Mouse (Mus musculus) c-Kit-negative CD71-positive TER-119-positive erythroid progenitor cells, embryonic 14.5 days (primary cell): ENCODE data around the gene Tmem210.

ENCODE experiments used
- DNase-seq: peaks from one replicate; pipeline ENCODE4 v3.0.0-alpha.2; 2013; ENCODE audit warnings: low read depth, low spot score

The Tmem210 gene

DNA sequence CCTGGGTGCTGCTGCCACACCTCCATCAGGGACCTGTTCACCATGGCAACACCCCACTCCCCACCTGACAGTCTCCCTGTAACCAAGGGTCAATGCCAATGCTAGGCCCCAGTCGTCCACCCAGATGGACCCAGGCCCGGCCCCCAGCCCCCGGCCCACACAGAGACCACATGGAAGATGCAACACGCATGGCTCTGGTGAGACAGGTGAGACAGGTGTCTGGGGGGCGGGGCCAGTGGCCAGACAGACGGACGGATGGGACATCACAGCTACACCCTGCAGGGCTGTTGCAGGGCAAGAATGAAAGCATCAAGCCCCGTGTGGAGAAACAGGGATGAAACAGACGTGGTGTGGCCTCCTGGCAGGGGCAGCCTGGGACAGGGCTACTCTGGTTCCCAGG lies 5.8 kb downstream of the Tmem210 start:
- no peak for DNase-seq

DNA sequence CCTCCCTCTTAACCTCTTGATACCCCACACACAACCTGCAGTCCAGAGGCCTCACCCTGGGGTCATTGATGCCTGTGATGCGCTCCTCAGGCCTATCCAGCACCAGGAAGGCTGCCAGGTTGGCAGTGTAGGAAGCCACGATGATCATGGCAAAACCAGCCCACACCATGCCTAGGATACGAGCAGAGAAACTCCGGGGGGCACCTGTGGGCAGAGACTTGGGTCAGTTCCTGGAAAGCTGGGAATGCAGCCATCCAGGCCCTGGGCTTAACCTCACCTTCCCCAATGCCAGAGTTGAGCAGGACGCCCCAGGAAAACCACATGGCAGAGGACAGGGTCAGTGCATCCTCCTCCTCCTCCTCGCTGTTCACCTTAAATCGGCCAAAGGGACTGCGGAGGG lies 9.1 kb downstream of the Tmem210 start:
- DNase-seq, result no peak

DNA sequence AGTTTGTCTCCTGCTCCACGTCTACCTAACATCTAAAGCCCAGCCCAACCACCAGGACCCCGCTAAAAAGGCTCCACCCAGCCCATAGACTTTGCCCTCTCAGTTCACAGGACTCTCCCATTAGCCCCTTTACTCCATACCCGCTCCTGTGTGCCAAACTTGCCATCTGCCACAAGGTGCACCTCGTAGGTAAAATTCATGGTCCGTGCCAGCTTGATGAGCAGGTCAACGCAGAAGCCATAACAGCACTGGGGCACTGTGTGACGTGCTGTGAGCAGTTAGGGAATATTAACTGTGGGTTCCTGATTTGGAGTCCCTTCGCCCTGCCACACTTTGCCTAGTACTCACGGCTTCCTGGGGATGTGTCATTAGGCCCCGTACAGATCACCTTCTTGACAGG lies 10.1 kb downstream of the Tmem210 start:
- no peak for DNase-seq

DNA sequence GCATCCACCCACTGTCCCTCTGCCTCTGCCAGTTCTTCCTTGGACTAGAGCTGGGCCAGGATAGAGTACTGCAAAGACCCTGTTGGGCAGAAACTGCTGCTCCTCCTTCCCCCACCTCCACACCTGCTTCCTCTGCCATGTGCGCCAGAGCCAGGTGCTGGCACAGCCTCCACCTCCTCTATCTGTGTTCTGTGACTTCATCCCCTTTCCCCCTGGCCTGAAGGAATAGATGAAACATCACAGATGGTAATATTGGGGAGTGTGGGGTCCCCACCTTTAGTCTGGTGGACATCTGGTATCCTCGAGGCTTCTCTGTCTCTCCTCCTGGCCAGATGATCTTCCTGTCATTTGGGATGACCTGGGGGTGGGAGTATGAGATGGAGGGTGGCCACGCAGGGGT lies 15.5 kb downstream of the Tmem210 start:
- no peak for DNase-seq

DNA sequence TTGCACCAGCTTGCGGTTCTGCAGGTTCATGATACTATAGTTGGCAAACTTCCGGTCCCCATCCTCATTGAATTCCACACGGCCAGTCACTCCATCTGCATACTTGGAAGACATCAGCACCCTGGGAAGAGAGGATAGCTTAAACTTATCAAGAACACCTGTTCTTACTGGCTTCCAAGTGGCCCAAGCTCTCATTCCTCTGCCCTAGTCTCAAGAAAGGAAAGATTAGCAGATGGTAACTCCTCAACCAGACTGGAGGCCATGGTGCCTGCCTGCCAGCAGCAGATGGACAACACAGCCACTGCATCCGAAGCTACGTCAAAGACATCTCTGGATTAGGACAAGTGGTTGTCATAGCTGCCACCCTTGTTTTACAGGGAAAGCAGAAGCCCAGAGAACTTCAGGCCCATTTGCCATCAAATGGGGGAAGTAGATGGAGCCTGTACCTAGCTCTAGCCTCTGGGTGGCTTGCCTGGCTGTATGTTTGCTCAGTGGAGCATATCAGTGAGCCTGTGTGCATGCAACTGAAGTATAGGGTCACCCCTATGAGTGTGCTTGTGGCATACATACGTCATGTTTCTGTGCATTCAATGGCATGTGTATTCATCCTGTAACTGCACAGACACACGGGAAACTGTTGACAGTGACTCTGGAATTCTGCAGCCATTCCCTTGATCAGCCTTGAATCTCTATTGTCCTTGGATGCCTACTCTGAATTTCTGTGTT lies 16.1 kb downstream of the Tmem210 start:
- DNase-seq, result no peak

DNA sequence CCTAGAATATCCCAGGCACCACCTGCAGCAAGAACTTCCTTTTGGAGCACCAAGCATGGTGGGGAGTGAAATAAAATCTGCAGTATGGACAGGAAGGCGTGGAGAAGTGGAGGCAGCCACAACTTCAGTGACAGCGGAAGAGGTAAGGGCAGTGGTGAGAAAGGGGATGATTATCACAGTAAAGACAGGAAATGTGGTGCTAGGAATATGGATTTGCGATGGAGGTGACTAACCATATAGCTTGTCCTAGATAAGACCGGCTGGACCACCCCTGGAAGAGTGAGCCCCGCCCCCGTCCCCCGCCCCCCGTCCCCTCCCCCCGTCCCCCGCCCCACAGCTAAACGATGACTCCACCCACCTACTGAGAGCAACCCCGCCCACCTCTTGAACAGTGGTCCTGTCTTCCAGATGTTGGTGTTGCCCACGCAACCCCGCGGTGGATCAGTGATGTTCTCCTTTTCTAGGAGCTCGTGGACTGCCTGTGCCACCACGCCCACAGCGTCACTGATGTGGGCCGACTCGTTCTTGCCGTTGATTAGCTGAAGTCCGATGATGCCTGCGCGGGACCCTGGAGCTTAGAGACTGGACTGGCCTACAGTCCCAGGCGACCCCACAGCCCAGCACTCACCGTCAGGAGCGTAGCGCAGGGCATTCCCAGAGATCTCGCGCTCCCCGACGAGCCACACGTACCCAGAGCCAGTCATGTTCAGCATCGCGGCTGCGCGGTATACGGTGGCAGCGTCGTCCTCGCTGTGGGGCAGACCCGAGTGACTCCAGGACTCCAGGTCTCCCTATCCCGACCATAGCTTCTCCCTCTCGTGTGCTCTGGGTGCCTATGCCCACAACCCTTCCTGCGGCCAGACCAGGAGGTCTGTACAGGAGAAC lies 17.0 kb downstream of the Tmem210 start:
- no peak for DNase-seq

DNA sequence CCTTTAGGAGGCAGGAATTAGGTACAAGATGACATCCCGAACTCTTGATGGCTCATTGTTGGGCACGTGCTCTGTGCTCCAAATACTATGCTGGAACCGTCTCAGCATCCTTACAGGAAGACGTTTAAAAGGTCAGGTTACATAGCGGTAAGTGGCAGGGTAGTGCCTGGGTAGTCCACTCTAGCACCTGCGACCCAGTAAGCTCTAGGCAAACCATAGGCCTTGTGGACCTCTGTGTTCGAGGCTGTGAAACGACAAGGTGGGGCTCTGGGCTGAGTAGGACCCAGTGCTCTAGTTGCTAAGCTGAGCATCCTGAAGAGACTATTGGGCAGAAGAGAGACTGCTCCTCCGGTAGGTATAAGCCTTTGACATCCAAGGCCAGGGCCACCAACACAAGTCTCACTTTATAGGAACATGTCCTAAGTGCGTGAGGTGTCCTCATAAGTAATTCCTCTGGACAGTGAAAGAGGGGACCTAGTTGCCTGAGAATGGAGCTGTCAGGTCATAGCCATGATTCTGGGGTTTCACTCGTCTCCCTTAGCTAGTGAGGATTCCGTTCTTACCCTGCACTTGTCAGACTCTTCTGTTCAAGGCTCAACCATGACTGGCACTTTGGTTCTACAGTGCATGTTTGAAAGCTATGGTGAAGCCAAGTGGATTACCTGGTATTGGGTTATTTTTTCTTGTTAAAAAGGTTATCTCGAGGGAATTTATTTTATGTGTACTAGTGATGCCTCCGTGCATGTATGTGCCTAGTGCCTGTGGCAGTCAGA lies 17.8 kb downstream of the Tmem210 start:
- no peak for DNase-seq

DNA sequence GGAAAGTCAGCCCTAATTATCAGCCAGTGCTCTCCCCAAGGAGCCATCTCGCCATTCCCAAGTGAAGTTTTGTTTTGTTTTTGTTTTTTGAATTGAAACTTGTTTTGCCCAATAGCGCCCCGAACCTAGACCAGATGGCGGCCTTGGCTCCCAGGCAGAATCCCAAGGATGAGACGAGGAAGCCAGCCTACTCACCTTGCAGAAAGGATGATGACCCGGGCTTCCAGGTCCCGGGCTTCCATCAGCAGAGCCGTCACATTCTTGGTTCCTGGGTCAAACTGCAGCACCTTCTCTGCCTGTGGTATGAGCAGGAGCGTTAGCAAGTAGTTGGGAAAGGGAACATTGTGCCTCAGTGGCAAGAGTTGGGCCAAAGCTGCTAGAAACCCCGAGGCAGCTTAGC lies 22.2 kb downstream of the Tmem210 start:
- DNase-seq, result no peak

DNA sequence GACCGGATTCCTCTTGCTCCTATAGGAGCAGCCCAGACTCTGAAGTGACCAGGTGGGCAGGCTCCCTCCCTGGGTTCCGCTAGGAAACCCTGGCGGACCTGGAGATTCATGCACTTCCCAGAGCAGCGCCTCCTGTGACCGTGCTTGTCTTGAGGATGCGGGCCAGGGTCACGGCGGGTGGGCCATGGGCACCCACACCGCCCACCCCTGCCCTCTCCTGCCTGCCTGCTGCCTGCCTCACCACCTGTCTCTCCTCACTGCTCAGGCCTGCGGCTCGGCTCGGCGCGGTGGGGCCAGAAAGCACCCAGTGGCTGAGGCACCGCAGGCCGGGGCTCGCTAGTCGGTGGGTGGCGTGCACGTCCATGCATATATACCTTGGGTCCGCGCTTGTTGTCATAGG lies 23.0 kb downstream of the Tmem210 start:
- no peak for DNase-seq

DNA sequence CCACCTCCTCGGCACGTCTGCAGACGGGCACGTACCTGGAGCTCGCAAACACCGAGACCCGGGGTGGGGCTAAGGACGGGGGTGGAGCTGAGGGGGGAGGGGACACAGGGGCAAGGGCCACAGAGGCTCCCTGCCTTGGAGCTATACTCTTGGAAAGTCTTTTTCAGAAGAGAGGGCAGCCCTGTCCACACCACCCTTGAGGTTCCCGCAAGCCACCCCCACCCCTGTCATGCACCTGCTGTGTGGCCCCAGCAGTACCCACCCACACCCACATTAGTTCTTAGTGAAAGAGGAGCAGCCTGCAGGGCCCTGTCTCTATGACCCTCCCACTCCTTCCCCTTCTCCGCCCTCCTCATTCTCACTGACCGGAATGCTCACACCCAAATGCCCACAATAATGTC lies 23.5 kb downstream of the Tmem210 start:
- DNase-seq, result no peak

DNA sequence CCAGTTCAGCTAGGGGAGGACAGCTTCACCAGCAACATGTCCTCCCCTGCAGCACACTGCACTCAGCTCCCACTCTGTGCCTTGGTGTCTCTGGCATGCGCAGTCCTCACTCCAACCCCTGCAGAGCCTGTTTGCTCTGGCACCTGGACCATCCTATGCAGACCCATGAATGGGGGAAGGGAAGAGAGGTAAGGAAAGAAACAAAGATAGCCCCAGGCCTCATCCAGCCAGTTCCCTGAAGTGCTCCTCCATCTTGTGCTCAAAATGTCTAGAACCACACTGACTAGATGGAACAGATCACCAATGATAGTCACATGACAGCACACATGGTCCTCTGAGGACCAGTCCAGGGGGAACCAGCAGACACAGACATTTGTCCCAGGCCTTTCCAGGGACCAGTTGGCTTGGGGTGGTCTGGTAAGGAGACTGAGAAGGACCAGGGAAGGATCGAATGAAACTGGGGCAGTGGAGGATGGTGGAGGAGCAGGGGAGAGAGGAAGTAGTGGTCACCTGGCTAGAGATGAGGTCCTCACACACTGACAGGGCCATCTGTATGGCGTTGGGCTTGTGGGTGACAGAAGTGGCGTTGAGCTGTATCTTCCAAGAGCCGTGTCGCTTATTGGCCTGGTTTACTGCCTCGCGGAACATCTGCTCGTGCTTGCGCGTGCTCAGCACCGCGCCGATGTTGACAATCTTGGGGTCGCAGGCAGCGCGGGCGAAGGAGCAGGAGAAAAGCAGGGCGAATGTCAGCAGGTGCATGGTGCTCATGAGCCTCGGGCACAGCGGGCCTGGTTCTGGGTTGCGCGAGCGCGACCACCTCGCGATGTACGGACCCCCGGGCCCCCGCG lies 30.4 kb downstream of the Tmem210 start:
- DNase-seq, result no peak

DNA sequence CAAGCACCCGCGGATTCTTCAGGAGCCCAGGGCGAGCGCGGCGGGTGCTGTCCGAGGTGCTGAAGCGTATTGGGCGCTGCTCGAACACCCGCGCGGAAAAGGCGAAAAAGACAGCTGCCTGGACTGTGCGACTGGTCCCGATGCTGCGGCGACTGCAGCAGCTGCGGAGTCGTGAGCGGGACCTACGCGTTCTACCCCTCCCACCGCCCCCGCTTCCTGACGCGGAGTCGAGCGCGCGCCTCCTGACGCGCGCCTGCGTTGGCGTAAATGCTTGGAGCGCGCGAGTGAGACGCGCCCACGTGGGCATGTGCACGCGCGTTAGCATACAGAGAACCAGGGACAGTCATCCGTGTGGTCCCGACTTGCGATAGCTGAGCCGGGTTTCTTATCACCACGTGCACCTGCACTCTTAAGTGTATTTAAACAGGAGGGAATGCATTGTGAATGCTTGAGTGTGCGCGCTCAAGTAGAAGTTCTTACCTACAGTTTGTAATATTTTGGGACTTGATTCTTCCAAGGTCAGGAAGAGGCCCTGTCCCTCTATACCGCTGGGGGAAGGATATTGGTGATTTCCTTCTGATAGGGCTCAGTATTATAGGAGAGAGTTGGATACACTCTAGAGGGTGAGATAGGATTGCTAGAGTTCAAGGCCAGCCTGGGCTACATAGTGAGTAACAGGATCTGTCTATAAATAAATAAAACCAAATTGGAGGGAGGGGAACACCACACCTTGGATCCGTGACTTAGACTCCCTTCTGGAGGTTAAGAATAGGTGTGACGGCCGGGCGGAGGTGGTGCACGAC lies 31.2 kb downstream of the Tmem210 start, which contains the start of gene Grin1:
TSS of gene Grin1 (minus strand) at position 217 of the 803 bp plus-strand sequence.
- DNase-seq, result no peak

DNA sequence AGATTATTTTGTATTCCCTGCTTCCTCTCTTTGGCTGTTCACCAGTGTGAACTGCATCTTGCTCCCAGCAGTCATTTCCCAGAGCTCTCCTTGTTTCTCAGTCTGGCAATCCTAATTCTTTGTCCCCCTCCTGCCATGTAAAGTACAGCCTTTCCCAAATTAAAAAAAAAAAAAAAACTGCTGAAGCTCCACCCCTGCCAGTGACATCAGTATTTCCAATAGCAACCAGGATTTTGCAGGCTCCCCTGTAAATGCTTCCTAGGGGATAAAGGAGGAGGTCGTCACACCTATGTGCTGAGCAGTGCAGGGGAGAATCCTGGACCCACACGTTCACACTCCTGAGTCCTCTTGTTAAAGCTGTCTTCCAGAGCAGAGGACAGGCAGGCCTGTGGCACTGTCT lies 32.1 kb downstream of the Tmem210 start:
- no peak for DNase-seq

DNA sequence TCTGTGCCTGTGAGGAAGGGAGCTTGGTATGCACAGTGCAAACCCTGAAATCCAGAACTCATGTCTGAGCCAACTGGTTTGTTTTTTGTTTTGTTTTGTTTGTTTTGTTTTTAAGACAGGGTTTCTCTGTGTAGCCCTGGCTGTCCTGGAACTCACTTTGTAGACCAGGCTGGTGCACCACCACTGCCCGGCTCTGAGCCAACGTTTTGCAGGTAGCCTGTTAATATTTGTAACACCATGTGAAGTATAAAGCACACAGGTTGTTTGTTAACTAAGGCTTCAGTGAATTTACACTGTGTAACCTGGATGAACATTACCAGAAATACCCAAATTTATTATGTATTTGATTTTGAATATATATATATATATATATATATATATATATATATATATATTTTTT lies 38.1 kb downstream of the Tmem210 start:
- DNase-seq, result no peak

DNA sequence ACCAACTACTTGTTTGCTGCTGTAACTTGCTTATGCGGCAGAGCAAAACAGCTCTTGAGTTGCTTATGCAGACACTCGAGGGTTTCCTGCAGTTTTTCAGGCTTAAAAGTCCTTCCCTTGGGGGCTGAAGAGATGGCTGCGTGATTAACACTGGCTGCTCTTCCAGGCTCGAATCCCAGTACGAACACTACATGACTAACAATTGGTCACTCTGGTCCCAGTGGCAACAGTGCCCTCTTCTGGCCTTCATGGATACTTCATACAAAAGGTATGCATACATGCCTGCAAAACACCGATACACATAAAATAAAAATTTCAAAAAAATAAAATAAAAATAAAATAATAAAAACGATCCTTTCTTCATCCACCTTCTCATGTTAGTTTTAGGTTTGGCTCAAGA lies 40.5 kb downstream of the Tmem210 start:
- DNase-seq, result peak; percentile 24

DNA sequence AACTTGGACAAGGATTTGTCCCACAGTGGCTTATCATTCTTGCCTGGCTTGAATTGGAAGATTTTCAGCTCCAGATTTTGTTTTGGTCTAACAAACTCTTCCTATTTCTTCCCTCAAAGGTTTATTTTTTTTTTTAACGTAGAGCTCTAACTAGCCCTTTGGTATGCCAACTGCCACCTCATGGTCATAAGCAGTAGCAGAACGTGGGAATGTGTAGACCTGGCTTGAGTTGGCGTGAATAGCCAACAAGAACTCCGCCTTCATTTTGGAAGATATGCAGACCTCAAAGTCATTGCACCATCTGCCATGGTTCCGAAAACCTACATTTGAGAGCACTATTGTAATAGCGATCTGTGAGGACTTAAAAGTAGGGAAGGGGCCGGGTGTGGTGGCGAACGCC lies 43.5 kb downstream of the Tmem210 start:
- DNase-seq, result no peak

DNA sequence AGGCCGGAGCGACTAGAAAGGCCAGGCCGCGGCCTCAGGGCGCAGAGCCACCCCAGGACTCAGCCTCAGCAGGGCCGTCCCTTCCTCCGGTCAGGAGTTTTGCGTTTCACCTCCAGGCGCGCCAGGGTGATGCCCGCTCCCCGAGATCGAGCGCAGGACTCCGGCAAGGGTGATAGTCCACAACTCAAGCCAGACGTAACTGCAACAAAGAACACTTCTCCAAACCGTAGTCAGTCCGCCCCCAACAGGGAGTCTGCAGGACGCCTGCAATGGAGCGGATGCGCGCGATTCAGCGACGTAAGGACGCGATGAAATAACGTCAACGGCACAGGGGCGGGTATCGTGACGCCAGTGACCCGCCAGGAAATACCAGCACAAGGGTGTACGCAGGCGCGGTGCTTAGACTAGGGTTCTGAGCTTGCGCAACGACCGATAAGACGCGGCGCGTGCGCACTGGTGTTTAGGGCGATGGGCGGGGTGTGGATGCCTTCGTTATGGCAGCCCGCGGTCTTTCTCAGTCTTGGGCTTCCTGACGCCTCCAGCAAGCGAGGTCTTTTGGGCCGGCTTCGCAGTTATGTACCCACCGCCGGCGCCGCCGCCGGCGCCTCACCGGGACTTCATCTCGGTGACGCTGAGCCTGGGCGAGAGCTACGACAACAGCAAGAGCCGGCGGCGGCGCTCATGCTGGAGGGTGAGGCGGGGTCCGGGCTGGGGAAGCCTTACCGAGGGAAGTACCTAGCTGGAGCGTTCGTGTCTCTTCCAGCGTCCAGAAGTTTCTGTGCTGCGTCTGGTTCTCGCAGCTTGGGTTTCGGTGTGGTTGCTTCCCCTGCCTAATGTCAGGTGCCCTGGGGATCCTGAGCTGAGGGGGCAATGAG lies 44.6 kb downstream of the Tmem210 start, which contains the start of gene Man1b1:
TSS of gene Man1b1 (plus strand) at position 53 of the 875 bp plus-strand sequence.
- peak; percentile 99 for DNase-seq

DNA sequence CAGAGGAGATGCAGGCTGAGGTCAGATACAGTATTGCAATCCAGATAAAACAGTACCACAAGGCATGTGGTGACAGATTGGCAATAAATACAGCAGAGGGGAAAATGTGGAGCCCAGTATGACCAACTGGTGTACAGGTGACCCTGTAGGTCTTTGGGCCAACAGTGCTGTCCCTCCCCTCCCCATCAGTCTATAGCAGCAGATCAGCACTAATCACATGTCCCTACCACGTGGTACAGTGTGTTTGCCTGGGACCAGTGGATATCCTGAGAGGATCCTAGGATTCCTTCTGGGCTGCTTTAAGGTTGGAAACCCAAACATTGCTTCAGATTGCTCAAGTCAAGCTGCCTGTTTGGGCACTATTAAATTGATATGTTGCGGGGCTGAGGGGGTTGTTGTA lies 45.6 kb downstream of the Tmem210 start:
- no peak for DNase-seq

DNA sequence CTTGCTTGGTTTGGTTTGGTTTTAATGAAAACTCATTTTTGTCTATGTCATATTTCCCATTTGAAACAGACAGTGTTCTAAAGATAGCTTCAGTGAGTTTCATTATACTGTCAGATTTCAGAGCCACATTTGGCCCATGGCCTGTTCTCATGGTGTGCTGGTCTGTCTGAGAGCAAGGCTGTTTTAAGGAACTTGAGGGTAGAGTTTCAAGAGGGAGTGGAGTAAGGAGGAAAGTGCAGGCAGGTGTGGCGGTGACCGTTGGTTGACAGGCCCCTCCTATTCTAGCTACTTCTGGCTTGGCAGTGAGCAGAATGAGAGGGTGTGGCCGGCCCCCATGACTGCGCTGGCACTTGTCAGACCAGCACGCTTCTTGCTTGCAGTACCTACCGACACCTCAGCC lies 50.4 kb downstream of the Tmem210 start:
- DNase-seq, result no peak
